In the genomic region with DNA sequence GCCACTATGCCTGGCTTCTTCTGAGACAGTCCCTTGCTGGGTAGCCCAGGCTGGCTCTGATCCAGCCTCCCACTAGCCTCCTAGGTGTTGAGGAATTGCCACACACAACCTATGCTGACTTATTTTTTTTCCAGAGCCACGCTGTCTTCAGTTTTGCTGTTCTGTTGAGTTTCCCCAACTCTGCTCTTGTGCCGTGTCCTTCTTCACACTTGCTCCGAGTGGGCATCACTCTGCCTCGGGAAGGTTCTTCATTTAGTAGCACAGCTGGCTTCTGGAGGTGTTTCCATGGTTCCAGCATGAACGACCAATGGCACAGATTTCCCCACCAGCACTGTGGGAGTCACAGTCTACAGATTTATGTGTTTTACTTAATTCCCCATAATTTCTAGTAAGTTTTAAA, we compare ENCODE assay signal across 17 mouse cellular contexts.
A peak's percentile ranks its signal among the peaks of the same experiment; 100 is the strongest.
DNase-seq lines count a peak whose midpoint lies in the region; ATAC-seq lines count a peak whose summit lies in the region.
"Had no signal": no experiment of that assay in that cellular context is flagged by ENCODE, and none has a peak within 500 bp of the region (broad histone marks: within the 10 kb centered on the region; RNA-seq: fewer than 3 reads in every experiment).

No protein-coding gene starts in this region.

- DNase-seq in frontal cortex, postnatal 14 days (ENCODE audit: low spot score in 2 of 2): no peak
- DNase-seq in left cerebral cortex, adult 18-20 months (ENCODE audit: low spot score in 2 of 2): peak; percentile 26 to 32
- DNase-seq in left cerebral cortex, postnatal 4 days: no peak
- DNase-seq in right cerebral cortex, adult 2 months (ENCODE audit: low spot score in 2 of 2): peak; percentile 32 to 34
- no peak for DNase-seq in right cerebral cortex, postnatal 14 days
- no peak for DNase-seq in neural tube, embryonic 10.5 days (ENCODE audit: extremely low spot score, low spot score)
- DNase-seq: adrenal gland, adult 8-10 months; adrenal gland, postnatal 36 days; B cell, adult 2 months; cerebellum, adult 11 months; cerebellum, adult 8-10 months; cerebellum, postnatal 14 days; gastrocnemius, postnatal 10 days; heart, adult 2 months had no signal

- intact Hi-C loops in left cerebral cortex, postnatal 4 days (cut with DNase I): no loop called here

- ATAC-seq in frontal cortex, adult (ENCODE audit: low TSS enrichment): peak; percentile 48
- ATAC-seq: CD4-positive, CD25-positive, alpha-beta regulatory T cell, adult 4 months; forebrain, embryonic 15.5 days had no signal

Comparison
In these comparisons a context has a peak if more than half of its experiments do, and no peak if none do; other contexts are left out.
1. DNase-seq: peak in left cerebral cortex, adult 18-20 months (2 of 2) and right cerebral cortex, adult 2 months (2 of 2); none in frontal cortex, postnatal 14 days (0 of 2), left cerebral cortex, postnatal 4 days (single experiment), right cerebral cortex, postnatal 14 days (single experiment) and neural tube, embryonic 10.5 days (single experiment).